Mouse (Mus musculus): ENCODE results near the gene Slc7a10. TPM values are rescaled to one million over a fixed set of nuclear protein-coding genes. Genes with fewer than 3 reads are reported as not detected.
"Not testable (repeated sequence)": the region's sequence is repeated elsewhere in the genome, so short reads cannot be mapped to it uniquely, and the experiment has no call there.

Slc7a10 gene
- total RNA-seq, 2 experiments from 2014 or later: 0.31 to 0.47 TPM

DNA sequence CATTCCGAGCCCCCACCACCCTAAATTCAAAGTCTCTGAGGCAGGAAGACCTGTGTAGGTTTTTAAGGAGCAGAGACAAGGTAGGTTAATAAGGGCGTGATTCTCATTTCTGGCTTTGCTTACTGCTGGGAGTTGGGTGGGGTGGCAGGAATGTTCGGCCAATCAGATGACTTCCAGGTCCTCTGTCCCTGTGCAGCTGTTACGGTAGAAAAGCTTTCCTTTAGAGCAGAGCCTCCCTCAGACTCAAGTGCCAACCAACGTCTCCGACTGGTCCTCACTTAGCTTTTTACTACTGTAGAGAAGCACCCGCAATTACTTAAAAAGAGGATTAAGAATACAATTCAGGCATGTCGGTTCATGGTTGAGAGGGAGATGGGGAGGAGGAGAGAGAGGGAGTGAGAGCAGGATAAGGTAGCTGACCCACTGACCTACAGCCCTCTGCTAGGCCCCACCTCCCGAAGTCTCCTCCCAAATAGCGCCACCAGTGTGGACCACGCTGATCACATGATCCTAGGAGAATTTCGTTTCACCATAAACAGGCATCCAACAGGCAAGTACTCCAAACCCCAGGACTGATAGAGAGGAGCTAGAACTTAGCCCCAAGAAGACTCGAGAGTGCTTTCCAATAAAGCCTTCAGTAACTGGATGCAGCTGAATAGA is 46.7 kb downstream of the Slc7a10 start:
- TF ChIP-seq CTCF (IDR thresholded peaks at IDR 0.05): no peak
- Histone ChIP-seq H3K4me3 (no peak overlapping the region), H3K27ac (no peak overlapping the region)
- no peak for DNase-seq
- intact Hi-C loops (cut with DNase I): no loop called here

DNA sequence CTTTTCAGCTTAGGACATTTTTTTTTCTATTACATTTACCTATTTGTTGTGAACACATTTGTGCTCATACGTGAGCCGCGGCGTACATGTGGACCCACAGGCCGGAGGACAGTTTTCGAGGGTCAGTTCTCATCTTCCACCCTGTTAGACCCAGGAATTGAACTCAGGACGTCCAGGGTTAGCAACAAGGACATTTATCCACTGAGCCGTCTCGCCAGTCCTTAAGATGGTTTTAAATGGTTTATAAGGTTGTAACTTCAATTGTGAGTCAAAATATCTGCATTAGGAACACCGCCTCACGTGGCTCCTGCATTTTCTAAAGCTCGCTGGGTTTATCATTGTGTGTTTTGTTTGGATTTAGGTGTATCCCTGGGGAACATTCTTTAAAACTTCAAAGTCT is 47.7 kb downstream of the Slc7a10 start:
- TF ChIP-seq CTCF (IDR thresholded peaks at IDR 0.05): no peak
- peak overlapping the region; percentile 94 for H3K27ac ChIP-seq

DNA sequence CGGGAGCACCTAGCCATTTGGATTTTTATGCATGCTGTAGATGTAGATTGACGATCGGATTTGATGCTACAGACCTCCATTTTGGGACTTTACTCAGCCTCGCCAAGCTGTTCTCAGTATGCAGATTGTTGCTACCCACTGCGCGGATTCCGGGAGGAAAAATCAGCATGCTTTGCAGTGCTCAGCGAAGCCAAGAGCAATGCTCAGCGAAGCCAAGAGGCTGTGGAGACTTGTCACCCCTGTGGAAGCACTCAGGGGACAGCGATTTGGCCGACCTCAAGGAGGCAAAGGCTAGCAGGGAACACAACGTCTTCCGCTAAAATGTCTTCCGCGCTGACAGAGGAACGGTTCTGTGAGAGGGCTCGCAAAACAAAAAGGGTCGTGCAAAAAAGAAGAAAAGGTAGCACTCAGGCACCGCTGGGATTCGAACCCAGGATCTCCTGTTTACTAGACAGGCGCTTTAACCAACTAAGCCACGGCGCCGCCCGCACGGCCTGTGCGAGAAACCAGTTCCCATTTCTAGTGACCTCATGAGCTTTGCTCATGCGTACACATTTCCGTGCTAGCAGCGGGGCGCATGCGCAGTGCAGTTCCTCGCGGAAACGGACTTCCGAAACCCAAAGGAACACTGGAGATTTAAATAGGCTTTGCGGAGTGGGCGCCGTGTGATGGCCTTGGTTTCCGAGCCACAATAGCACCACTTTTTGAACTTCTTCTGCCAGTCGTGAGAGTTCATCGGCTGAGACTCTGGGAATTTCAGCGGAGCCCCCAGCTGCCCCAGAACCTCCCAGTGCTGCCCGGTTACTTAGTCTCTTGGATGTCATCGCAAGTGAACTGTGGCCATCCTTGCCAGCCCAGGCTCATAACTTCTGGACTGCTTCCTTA is 48.4 kb downstream of the Slc7a10 start:
- intact Hi-C loops (cut with DNase I): loop anchor here (2.0 kb wide), 1 partner anchor 18 kb away; no protein-coding TSS in a partner anchor

More for the DNA sequence above, 47.7 kb downstream of the Slc7a10 start:
- DNase-seq: no peak
- H3K4me3 ChIP-seq: peak overlapping the region; percentile 82
- intact Hi-C loops (cut with DNase I): loop anchor here (2.0 kb wide), 1 partner anchor 17 kb away; no protein-coding TSS in a partner anchor

DNA sequence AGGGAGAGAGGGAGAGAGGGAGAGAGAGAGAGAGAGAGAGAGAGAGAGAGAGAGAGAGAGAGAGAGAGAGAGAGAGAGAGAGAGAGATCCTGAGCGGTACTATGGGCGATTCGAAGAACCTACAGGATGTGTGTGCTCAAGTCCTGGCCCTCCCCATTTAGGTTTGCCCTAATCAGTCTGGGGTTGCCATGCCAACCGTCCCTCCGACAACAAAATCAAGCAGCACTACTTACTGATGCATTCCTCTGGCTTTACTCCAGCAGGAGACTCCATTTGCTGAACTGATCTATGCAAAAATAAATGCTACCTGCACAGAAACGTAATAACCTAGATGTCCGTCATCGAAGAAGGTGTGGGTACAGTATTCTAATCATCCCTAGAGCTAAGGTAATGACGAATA is 49.1 kb downstream of the Slc7a10 start:
- intact Hi-C loops (cut with DNase I): loop anchor here (2.0 kb wide), 1 partner anchor 19 kb away; no protein-coding TSS in a partner anchor
- peak; percentile 51 for DNase-seq
- H3K4me3 ChIP-seq: peak overlapping the region; percentile 82
- peak overlapping the region; percentile 94 for H3K27ac ChIP-seq
- TF ChIP-seq CTCF (IDR thresholded peaks at IDR 0.05): no peak

More for the DNA sequence above, 48.4 kb downstream of the Slc7a10 start:
- peak overlapping the region; percentile 94 for H3K27ac ChIP-seq
- TF ChIP-seq CTCF (IDR thresholded peaks at IDR 0.05): no peak
- DNase-seq: peak; percentile 95
- peak overlapping the region; percentile 82 for H3K4me3 ChIP-seq

DNA sequence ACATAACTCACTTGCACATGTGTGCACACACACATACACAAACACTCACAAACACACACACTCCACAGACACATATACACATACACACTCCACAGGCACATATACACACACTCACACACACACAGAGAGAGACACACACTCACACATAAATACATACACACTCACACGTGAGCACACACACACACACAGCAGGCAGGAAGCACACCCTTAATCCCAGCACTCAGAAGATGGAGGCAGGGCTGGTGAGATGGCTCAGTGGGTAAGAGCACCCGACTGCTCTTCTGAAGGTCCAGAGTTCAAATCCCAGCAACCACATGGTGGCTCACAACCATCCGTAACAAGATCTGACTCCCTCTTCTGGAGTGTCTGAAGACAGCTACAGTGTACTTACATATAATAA is 51.8 kb downstream of the Slc7a10 start:
- H3K27ac ChIP-seq; H3K4me3 ChIP-seq; DNase-seq; intact Hi-C loops (cut with DNase I): not testable (repeated sequence)

Other genes starting within 250 kb of the Slc7a10 start
- gene Cebpg, start 129.8 kb upstream of the Slc7a10 start, total RNA-seq (2021): 10 to 100 TPM; 41.0 to 46.0 TPM
- 1 to 10 TPM; 3.0 to 4.2 TPM for gene Cebpa, start 67.1 kb upstream of the Slc7a10 start, total RNA-seq (2021)
- 1 to 10 TPM; 7.5 to 8.6 TPM for gene Lrp3, start 29.1 kb downstream of the Slc7a10 start, total RNA-seq (2021)
- 1 to 10 TPM; 6.4 to 7.4 TPM for gene Gpatch1, start 132.1 kb downstream of the Slc7a10 start, total RNA-seq (2021)
- gene Rhpn2, start 147.8 kb downstream of the Slc7a10 start, total RNA-seq (2021): 1 to 10 TPM; 1.2 to 1.3 TPM
- under 1 TPM; 0.75 to 0.92 TPM for gene Faap24, start 210.5 kb downstream of the Slc7a10 start, total RNA-seq (2021)
- 1 to 10 TPM; 7.4 to 7.9 TPM for gene Cep89, start 210.7 kb downstream of the Slc7a10 start, total RNA-seq (2021)

All from gastrocnemius, adult 2 months (tissue).